Mouse (Mus musculus) heart, postnatal 36 days (tissue): ENCODE results near the gene Sall2. TPM values are rescaled to one million over a fixed set of nuclear protein-coding genes. Genes with fewer than 3 reads are reported as not detected.
A peak's percentile ranks its signal among the peaks of the same experiment; 100 is the strongest.
"Not testable (repeated sequence)": the region's sequence is repeated elsewhere in the genome, so short reads cannot be mapped to it uniquely, and the experiment has no call there.

Source experiments
- DNase-seq, 2 experiments: peaks; one replicate each; pipeline ENCODE4 v3.0.0; 2021 to 2022
- intact Hi-C: fragments of 180-260 bp; cut with DNase I; formaldehyde crosslinking; loops from one replicate; pipeline ENCODE4 v1.15.1; 2025
- total RNA-seq, 2 experiments: library from RNA; stranded (reverse); gene quantifications; 2 replicates each; pipeline ENCODE4 v1.2.3; 2021

The Sall2 gene
- total RNA-seq, 2 experiments from 2014 or later, result 2.0 to 2.4 TPM

GRCm38 (mm10) chr14:52306100-52306499, 22.5 kb downstream of the Sall2 start:
- intact Hi-C loops, result loop anchor here (10.0 kb wide), 1 partner anchor 421 kb away; the partner anchor contains the start of gene Mettl17
- no peak for DNase-seq

- intact Hi-C loops, result loop anchor here (2.0 to 10.0 kb wide), 3 partner anchors 26 to 420 kb away; partner anchors contain the start of genes Chd8, Mettl17, Rab2b and Tox4
- peak; percentile 90 to 92 for DNase-seq
Observed at GRCm38 (mm10) chr14:52304644-52305271, 23.8 kb downstream of the Sall2 start, which contains the start of gene Mettl3. Mettl3 (minus strand) TSS chr14:52305128.

GRCm38 (mm10) chr14:52303517-52303916, 25.0 kb downstream of the Sall2 start:
- DNase-seq, result not testable (repeated sequence)
- intact Hi-C loops, result loop anchor here (10.0 kb wide), 1 partner anchor 419 kb away; the partner anchor contains the start of gene Mettl17

GRCm38 (mm10) chr14:52295558-52296264, 32.9 kb downstream of the Sall2 start:
- intact Hi-C loops, result loop anchor here (1.0 kb wide), 1 partner anchor 43 kb away; no protein-coding TSS in a partner anchor
- no peak for DNase-seq

- intact Hi-C loops, result no loop called here
- DNase-seq, result no peak
Observed at GRCm38 (mm10) chr14:52284191-52284590, 44.4 kb downstream of the Sall2 start.

- no peak for DNase-seq
- intact Hi-C loops, result no loop called here
Observed at GRCm38 (mm10) chr14:52283629-52284028, 44.9 kb downstream of the Sall2 start.

- intact Hi-C loops, result loop anchor here (1.0 to 2.0 kb wide), 2 partner anchors 21 to 25 kb away; partner anchors contain the start of gene Mettl3
- DNase-seq, result no peak
Observed at GRCm38 (mm10) chr14:52279747-52280120, 48.8 kb downstream of the Sall2 start.

- DNase-seq, result peak; percentile 98 to 99
- intact Hi-C loops, result loop anchor here (1.0 to 2.0 kb wide), 2 partner anchors 21 to 26 kb away; partner anchors contain the start of gene Mettl3
Observed at GRCm38 (mm10) chr14:52278932-52279746, 49.4 kb downstream of the Sall2 start, which contains the start of the genes Tox4 and Rab2b. Tox4 (plus strand) TSS chr14:52279146. Rab2b (minus strand) TSS chr14:52279545.

- intact Hi-C loops, result no loop called here
- no peak for DNase-seq
Observed at GRCm38 (mm10) chr14:52277210-52277609, 51.4 kb downstream of the Sall2 start.

GRCm38 (mm10) chr14:52272781-52273180, 55.8 kb downstream of the Sall2 start:
- intact Hi-C loops, result no loop called here
- no peak for DNase-seq

Other genes starting within 250 kb of the Sall2 start
- gene Hnrnpc, start 224.7 kb downstream of the Sall2 start, total RNA-seq, result 100 to 1,000 TPM; 125 to 133 TPM
- not detected for gene Rpgrip1, start 218.1 kb downstream of the Sall2 start, total RNA-seq
- 10 to 100 TPM; 21.7 to 25.5 TPM for gene Supt16, start 131.3 kb downstream of the Sall2 start, total RNA-seq
- 10 to 100 TPM; 38.6 to 43.2 TPM for gene Chd8, start 71.0 kb downstream of the Sall2 start, total RNA-seq
- gene Tox4, start 49.6 kb downstream of the Sall2 start, total RNA-seq, result 10 to 100 TPM; 35.7 to 38.8 TPM
- 1 to 10 TPM; 4.1 to 7.2 TPM for gene Rab2b, start 49.2 kb downstream of the Sall2 start, total RNA-seq
- 10 to 100 TPM; 16.5 to 18.1 TPM for gene Mettl3, start 23.6 kb downstream of the Sall2 start, total RNA-seq
- gene Olfr1513, start 27.6 kb upstream of the Sall2 start, total RNA-seq, result not detected
- gene Olfr1512, start 50.4 kb upstream of the Sall2 start, total RNA-seq, result not detected
- not detected for gene Olfr1511, start 68.6 kb upstream of the Sall2 start, total RNA-seq
- not detected for gene Olfr1510, start 85.6 kb upstream of the Sall2 start, total RNA-seq
- gene Olfr1509, start 114.2 kb upstream of the Sall2 start, total RNA-seq, result not detected
- not detected for gene Olfr1508, start 138.7 kb upstream of the Sall2 start, total RNA-seq
- gene Olfr1507, start 167.0 kb upstream of the Sall2 start, total RNA-seq, result not detected